In the genomic region with DNA sequence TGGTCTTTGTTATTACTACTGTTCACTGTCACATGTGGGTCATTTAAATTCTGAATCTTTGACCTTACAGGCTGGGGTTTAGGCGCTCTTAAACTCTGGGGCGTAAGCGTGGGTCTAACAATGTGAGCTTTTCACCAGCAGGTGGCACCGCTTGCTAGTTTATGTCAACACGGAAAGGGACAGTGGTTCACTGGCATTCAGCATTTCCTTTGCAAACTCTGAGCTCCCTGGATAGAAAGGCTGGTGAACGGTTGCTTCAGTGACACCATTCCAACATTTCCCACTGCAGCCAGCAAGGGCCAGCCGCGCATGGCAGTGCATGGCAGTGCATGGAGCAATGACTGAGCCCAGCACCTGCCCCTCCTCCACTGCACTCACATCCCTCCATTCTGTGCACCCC, we compare ENCODE assay signal across 8 mouse cellular contexts. TPM values are rescaled to one million over a fixed set of nuclear protein-coding genes. Genes with fewer than 3 reads are reported as not detected.
A peak's percentile ranks its signal among the peaks of the same experiment; 100 is the strongest.
DNase-seq lines count a peak whose midpoint lies in the region; ATAC-seq lines count a peak whose summit lies in the region.

No protein-coding gene starts in this region.

- H3K4me2 ChIP-seq in lung, embryonic 16.5 days (ENCODE audit: low read depth, low read length), result no peak overlapping the region

- ATAC-seq in erythroblast, adult 5-6 weeks (replicated peaks; ENCODE audit: low FRiP score, poor library complexity, severe bottlenecking), result peak; percentile 55; the same call in 1 of the 2 replicates
- peak; percentile 41 for ATAC-seq in lung, embryonic 16.5 days (ENCODE audit: low read depth)

- H3K27me3 ChIP-seq in lung, embryonic 16.5 days (ENCODE audit: control insufficient read depth, insufficient read depth, low read depth, low read length), result no peaks in the 10 kb centered on the region

- no peak overlapping the region for H3K4me3 ChIP-seq in lung, embryonic 16.5 days (ENCODE audit: low read length)

- intact Hi-C loops in heart, postnatal 36 days (cut with DNase I), result loop anchor here (1.0 to 5.0 kb wide), 3 partner anchors 174 to 366 kb away; a partner anchor contains a TSS

- peaks cover 12% of the 10 kb centered on the region for H3K4me1 ChIP-seq in lung, embryonic 16.5 days (replicated peaks; ENCODE audit: control insufficient read depth, insufficient read depth, low read length)

- H3K9me3 ChIP-seq in lung, embryonic 16.5 days (ENCODE audit: control insufficient read depth, low read length), result no peaks in the 10 kb centered on the region

- WGBS in lung, embryonic 16.5 days, result 5% methylated on average over 8 of the region's 8 CpGs

- no peak overlapping the region for H3K27ac ChIP-seq in lung, embryonic 16.5 days (ENCODE audit: low read length)

- H3K9ac ChIP-seq in lung, embryonic 16.5 days (ENCODE audit: low read length), result no peak overlapping the region

- no peaks in the 10 kb centered on the region for H3K36me3 ChIP-seq in lung, embryonic 16.5 days (ENCODE audit: control insufficient read depth, insufficient read depth, low read length)

- DNase-seq in MEL-GATA-1-ER (ENCODE audit: extremely low read depth, low read depth), result peak; percentile 82
- peak; percentile 92 for DNase-seq in brain, adult 2 months (ENCODE audit: low read depth, low spot score)
- DNase-seq in heart, postnatal 36 days, result peak; percentile 67 to 73
- peak; percentile 85 for DNase-seq in layer of hippocampus, adult 11-12 months (ENCODE audit: low spot score)
- DNase-seq in retina, adult 2 months (ENCODE audit: low read depth, low spot score), result peak; percentile 61
- peak; percentile 43 for DNase-seq in yolk sac, embryonic 10.5 days (ENCODE audit: low spot score)

RNA-seq across cellular contexts. Expression of a gene that starts 49.5 kb away (rescaled TPM):
- total RNA-seq in erythroblast, adult 5-6 weeks (2015; ENCODE audit: low replicate concordance), result not detected in 2 replicates
- total RNA-seq in erythroblast, adult 5-6 weeks (2017; ENCODE audit: low replicate concordance), result not detected in 2 replicates
- total RNA-seq in heart, postnatal 36 days (2021), result 1 to 10 TPM in 1 of 2 experiments, under 1 TPM in 1; 0.65 to 1.2 TPM
- 0.67 TPM in 1 of 2 replicates, not detected in the other for polyA plus RNA-seq in lung, embryonic 16.5 days (2015; fragmentation: Nextera tagmentation; extraction: Ambion mirVana)

RNA-seq across cellular contexts. Expression of a gene that starts 49.9 kb away (rescaled TPM):
- 68.6 and 68.8 TPM in 2 replicates for total RNA-seq in erythroblast, adult 5-6 weeks (2015; ENCODE audit: low replicate concordance)
- total RNA-seq in erythroblast, adult 5-6 weeks (2017; ENCODE audit: low replicate concordance), result 58.3 and 77.7 TPM in 2 replicates
- 10 to 100 TPM; 81.7 to 83.7 TPM for total RNA-seq in heart, postnatal 36 days (2021)
- 71.3 and 72.0 TPM in 2 replicates for polyA plus RNA-seq in lung, embryonic 16.5 days (2015; fragmentation: Nextera tagmentation; extraction: Ambion mirVana)
